Mouse (Mus musculus) heart, adult 2 months (tissue): ENCODE measurements around the gene Sppl3.

Source experiments
- CTCF ChIP-seq: fragments of 200-600 bp; IDR thresholded peaks from 2 replicates; pipeline ENCODE4 v1.8.1; 2022; ENCODE audit warnings: antibody characterized with exemption, mild to moderate bottlenecking, moderate library complexity
- EP300 ChIP-seq: fragments of 200-500 bp; IDR thresholded peaks from 2 replicates; pipeline ENCODE4 v1.6.1; 2011; ENCODE audit warnings: low read depth, low read length, control low read depth; ENCODE audit not compliant: insufficient read depth
- POLR2A ChIP-seq: fragments of 200-500 bp; IDR thresholded peaks from 2 replicates; pipeline ENCODE4 v1.6.1; 2011; ENCODE audit warnings: mild to moderate bottlenecking, low read depth, low read length, control low read depth; ENCODE audit not compliant: insufficient read depth

- TF ChIP-seq POLR2A, result no peak
- TF ChIP-seq CTCF, result no peak
- no peak for TF ChIP-seq EP300
These were observed 7.3 kb downstream of the Sppl3 start for GRCm38 (mm10) chr5:115018270-115018669.
